ENCODE assay signal across 20 mouse cellular contexts in genomic region chr6:34520912-34521311, GRCm38 (mm10). TPM values are rescaled to one million over a fixed set of nuclear protein-coding genes. Genes with fewer than 3 reads are reported as not detected.
DNase-seq lines count a peak whose midpoint lies in the region; ATAC-seq lines count a peak whose summit lies in the region.
"Had no signal": no experiment of that assay in that cellular context is flagged by ENCODE, and none has a peak within 500 bp of the region (broad histone marks: within the 10 kb centered on the region; RNA-seq: fewer than 3 reads in every experiment).

No protein-coding gene starts in this region.

- H3K4me1 ChIP-seq in hindbrain, embryonic 10.5 days (replicated peaks): peaks cover 8% of the 10 kb centered on the region; the same call in 1 of the 2 replicates
- no peaks in the 10 kb centered on the region for H3K4me1 ChIP-seq in hindbrain, embryonic 12.5 days
- peaks cover 28% of the 10 kb centered on the region for H3K4me1 ChIP-seq in embryonic facial prominence, embryonic 12.5 days
- peaks cover 7% of the 10 kb centered on the region; the same call in 1 of the 2 replicates for H3K4me1 ChIP-seq in limb, embryonic 11.5 days (ENCODE audit: control insufficient read depth, insufficient read depth, low read length)
- H3K4me1 ChIP-seq: midbrain, embryonic 13.5 days; neural tube, embryonic 12.5 days had no signal

- H3K9me3 ChIP-seq in hindbrain, embryonic 10.5 days: no peaks in the 10 kb centered on the region
- H3K9me3 ChIP-seq in hindbrain, embryonic 12.5 days (replicated peaks): no peaks in the 10 kb centered on the region
- H3K9me3 ChIP-seq in embryonic facial prominence, embryonic 12.5 days: no peaks in the 10 kb centered on the region
- no peaks in the 10 kb centered on the region for H3K9me3 ChIP-seq in limb, embryonic 11.5 days (ENCODE audit: control insufficient read depth, low read length)
- H3K9me3 ChIP-seq: liver, embryonic 13.5 days; midbrain, embryonic 13.5 days; neural tube, embryonic 12.5 days had no signal

- no peak overlapping the region for H3K4me2 ChIP-seq in hindbrain, embryonic 12.5 days (replicated peaks)
- H3K4me2 ChIP-seq in embryonic facial prominence, embryonic 12.5 days (replicated peaks): 0 out of 2 replicates have a peak overlapping the region, but pooled peaks have one; percentile 9
- no peak overlapping the region for H3K4me2 ChIP-seq in limb, embryonic 11.5 days (ENCODE audit: low read depth, severe bottlenecking)
- H3K4me2 ChIP-seq: liver, embryonic 13.5 days; lung, embryonic 14.5 days; midbrain, embryonic 13.5 days; neural tube, embryonic 12.5 days had no signal

- ATAC-seq in hindbrain, embryonic 12.5 days (ENCODE audit: low FRiP score): no peak
- no peak for ATAC-seq in embryonic facial prominence, embryonic 12.5 days (ENCODE audit: insufficient number of reproducible peaks, insufficient read depth, low FRiP score, low TSS enrichment)
- ATAC-seq in limb, embryonic 11.5 days (ENCODE audit: insufficient number of reproducible peaks, low FRiP score, low TSS enrichment, low read depth): no peak
- ATAC-seq in megakaryocyte progenitor cell, adult 5-6 weeks (replicated peaks; ENCODE audit: poor library complexity): no peak
- ATAC-seq: midbrain, embryonic 13.5 days had no signal

- no peak overlapping the region for H3K4me3 ChIP-seq in hindbrain, embryonic 10.5 days
- H3K4me3 ChIP-seq in hindbrain, embryonic 12.5 days: no peak overlapping the region
- no peak overlapping the region for H3K4me3 ChIP-seq in embryonic facial prominence, embryonic 12.5 days
- H3K4me3 ChIP-seq in limb, embryonic 11.5 days (ENCODE audit: low read depth, low read length): no peak overlapping the region
- H3K4me3 ChIP-seq: heart, adult 2 months; liver, embryonic 13.5 days; midbrain, embryonic 13.5 days; neural tube, embryonic 12.5 days had no signal

- H3K36me3 ChIP-seq in hindbrain, embryonic 10.5 days: no peaks in the 10 kb centered on the region
- H3K36me3 ChIP-seq in hindbrain, embryonic 12.5 days: no peaks in the 10 kb centered on the region
- H3K36me3 ChIP-seq in embryonic facial prominence, embryonic 12.5 days: no peaks in the 10 kb centered on the region
- H3K36me3 ChIP-seq in limb, embryonic 11.5 days (ENCODE audit: control insufficient read depth, insufficient read depth, low read length): no peaks in the 10 kb centered on the region
- H3K36me3 ChIP-seq: liver, embryonic 13.5 days; midbrain, embryonic 13.5 days; neural tube, embryonic 12.5 days had no signal

- WGBS in hindbrain, embryonic 10.5 days: 38% methylated on average over 6 of the region's 6 CpGs
- 29% methylated on average over 6 of the region's 6 CpGs for whole genome bisulfite sequencing in hindbrain, embryonic 12.5 days
- WGBS in embryonic facial prominence, embryonic 12.5 days: 8% methylated on average over 6 of the region's 6 CpGs
- 15% methylated on average over 6 of the region's 6 CpGs for WGBS in limb, embryonic 11.5 days

- DNase-seq in hindbrain, embryonic 10.5 days (ENCODE audit: low spot score): peak; percentile 32
- DNase-seq in limb, embryonic 11.5 days (ENCODE audit: low spot score): peak; percentile 84
- no peak for DNase-seq in lung, postnatal 25 days (ENCODE audit: low spot score)
- DNase-seq in left cerebral cortex, postnatal 14 days (ENCODE audit: low spot score in 2 of 2): no peak
- DNase-seq: adrenal gland, adult 2 months; cerebellum, adult 9-10 months; gastrocnemius, postnatal 25 days; heart, adult 2 months; kidney, adult 18-20 months; liver, embryonic 13.5 days; spleen, adult 18-20 months; thymus, adult 18-20 months had no signal

- H3K27ac ChIP-seq in hindbrain, embryonic 10.5 days: no peak overlapping the region
- no peak overlapping the region for H3K27ac ChIP-seq in hindbrain, embryonic 12.5 days
- peak overlapping the region; percentile 86 for H3K27ac ChIP-seq in embryonic facial prominence, embryonic 12.5 days
- H3K27ac ChIP-seq in limb, embryonic 11.5 days (replicated peaks; ENCODE audit: low read depth, low read length): peak overlapping the region; percentile 81
- H3K27ac ChIP-seq: heart, adult 2 months; kidney, postnatal 0 days; macrophage; midbrain, embryonic 13.5 days; neural tube, embryonic 12.5 days had no signal

- no peaks in the 10 kb centered on the region for H3K27me3 ChIP-seq in hindbrain, embryonic 10.5 days (ENCODE audit: insufficient read depth, poor library complexity, severe bottlenecking)
- H3K27me3 ChIP-seq in hindbrain, embryonic 12.5 days: no peaks in the 10 kb centered on the region
- H3K27me3 ChIP-seq in embryonic facial prominence, embryonic 12.5 days: no peaks in the 10 kb centered on the region
- H3K27me3 ChIP-seq in limb, embryonic 11.5 days (ENCODE audit: control insufficient read depth, insufficient read depth, low read length): no peaks in the 10 kb centered on the region
- H3K27me3 ChIP-seq: liver, embryonic 13.5 days; midbrain, embryonic 13.5 days; neural tube, embryonic 12.5 days had no signal

- intact Hi-C loops in left cerebral cortex, postnatal 14 days (cut with DNase I): no loop called here

- H3K9ac ChIP-seq in hindbrain, embryonic 12.5 days: no peak overlapping the region
- no peak overlapping the region for H3K9ac ChIP-seq in embryonic facial prominence, embryonic 12.5 days
- H3K9ac ChIP-seq in limb, embryonic 11.5 days (ENCODE audit: low read length): no peak overlapping the region
- H3K9ac ChIP-seq: liver, embryonic 13.5 days; lung, embryonic 14.5 days; midbrain, embryonic 13.5 days; neural tube, embryonic 12.5 days had no signal

RNA-seq across cellular contexts. Expression of gene Bpgm, which starts 44.9 kb away (rescaled TPM):
- 64.5 and 72.7 TPM in 2 replicates for polyA plus RNA-seq in hindbrain, embryonic 10.5 days (2016; fragmentation: Nextera tagmentation; extraction: Ambion mirVana)
- 70.5 and 82.4 TPM in 2 replicates for polyA plus RNA-seq in hindbrain, embryonic 12.5 days (2016; fragmentation: Nextera tagmentation; extraction: Ambion mirVana)
- 49.2 and 55.1 TPM in 2 replicates for polyA plus RNA-seq in embryonic facial prominence, embryonic 12.5 days (2016; fragmentation: Nextera tagmentation; extraction: Ambion mirVana)
- 47.3 and 48.1 TPM in 2 replicates for polyA plus RNA-seq in limb, embryonic 11.5 days (2014; fragmentation: Nextera tagmentation; extraction: Ambion mirVana)
- 4.2 and 4.7 TPM in 2 replicates for total RNA-seq in megakaryocyte progenitor cell, adult 5-6 weeks (2015)
- 16.9 and 18.4 TPM in 2 replicates for total RNA-seq in megakaryocyte progenitor cell, adult 5-6 weeks (2017)
- total RNA-seq in left cerebral cortex, postnatal 14 days (2021): 10 to 100 TPM; 69.4 to 74.8 TPM

Comparison
In these comparisons a context has a peak if more than half of its experiments do, and no peak if none do; other contexts are left out.
1. DNase-seq: peak in hindbrain, embryonic 10.5 days (single experiment) and limb, embryonic 11.5 days (single experiment); none in lung, postnatal 25 days (single experiment) and left cerebral cortex, postnatal 14 days (0 of 2).
2. H3K27ac ChIP-seq: peak in embryonic facial prominence, embryonic 12.5 days (single experiment) and limb, embryonic 11.5 days (single experiment); none in hindbrain, embryonic 10.5 days (single experiment) and hindbrain, embryonic 12.5 days (single experiment).